Mouse (Mus musculus): ENCODE measurements around the gene Ppp1r3d. TPM values are rescaled to one million over a fixed set of nuclear protein-coding genes. Genes with fewer than 3 reads are reported as not detected.

The Ppp1r3d gene
- polyA plus RNA-seq, 1 experiment from 2014 or later, result 4.1 TPM

GRCm38 (mm10) chr2:178429426-178429825, 15.2 kb upstream of the Ppp1r3d start:
- Histone ChIP-seq H3K9me3 (no peaks in the 10 kb centered on the region), H3K36me3 (no peaks in the 10 kb centered on the region), H3K4me2 (no peak overlapping the region), H3K27me3 (no peaks in the 10 kb centered on the region; the same call in 1 of the 2 replicates), H3K9ac (no peak overlapping the region), H3K4me1 (peaks cover 3% of the 10 kb centered on the region; the same call in 1 of the 2 replicates), H3K27ac (no peak overlapping the region), H3K4me3 (no peak overlapping the region)
- no peak for ATAC-seq (ENCODE audit: borderline replicate concordance, extremely low read depth, low FRiP score, low TSS enrichment)
- 57% methylated on average over 6 of the region's 6 CpGs for WGBS

GRCm38 (mm10) chr2:178428676-178429075, 14.4 kb upstream of the Ppp1r3d start:
- Histone ChIP-seq H3K4me1 (peaks cover 3% of the 10 kb centered on the region; the same call in 1 of the 2 replicates), H3K9me3 (no peaks in the 10 kb centered on the region), H3K36me3 (no peaks in the 10 kb centered on the region), H3K27me3 (no peaks in the 10 kb centered on the region; the same call in 1 of the 2 replicates), H3K4me3 (no peak overlapping the region), H3K27ac (no peak overlapping the region), H3K9ac (no peak overlapping the region), H3K4me2 (no peak overlapping the region)
- no peak for ATAC-seq (ENCODE audit: borderline replicate concordance, extremely low read depth, low FRiP score, low TSS enrichment)
- WGBS, result 75% methylated on average over 4 of the region's 4 CpGs

GRCm38 (mm10) chr2:178428183-178428582, 13.9 kb upstream of the Ppp1r3d start:
- no peak overlapping the region for H3K4me2 ChIP-seq
- H3K4me3 ChIP-seq, result no peak overlapping the region
- H3K36me3 ChIP-seq, result no peaks in the 10 kb centered on the region
- 66% methylated on average over 9 of the region's 9 CpGs for WGBS
- H3K4me1 ChIP-seq, result peaks cover 3% of the 10 kb centered on the region; the same call in 1 of the 2 replicates
- H3K27me3 ChIP-seq, result no peaks in the 10 kb centered on the region; the same call in 1 of the 2 replicates
- no peak overlapping the region for H3K9ac ChIP-seq
- H3K9me3 ChIP-seq, result no peaks in the 10 kb centered on the region
- H3K27ac ChIP-seq, result no peak overlapping the region
- ATAC-seq (ENCODE audit: borderline replicate concordance, extremely low read depth, low FRiP score, low TSS enrichment), result no peak

GRCm38 (mm10) chr2:178427181-178427580, 12.9 kb upstream of the Ppp1r3d start:
- ATAC-seq (ENCODE audit: borderline replicate concordance, extremely low read depth, low FRiP score, low TSS enrichment), result no peak
- Histone ChIP-seq H3K4me3 (no peak overlapping the region), H3K27me3 (no peaks in the 10 kb centered on the region; the same call in 1 of the 2 replicates), H3K9me3 (no peaks in the 10 kb centered on the region), H3K36me3 (no peaks in the 10 kb centered on the region), H3K4me2 (no peak overlapping the region), H3K9ac (no peak overlapping the region), H3K27ac (no peak overlapping the region), H3K4me1 (peaks cover 7% of the 10 kb centered on the region)
- 77% methylated on average over 5 of the region's 5 CpGs for WGBS

- no peaks in the 10 kb centered on the region; the same call in 1 of the 2 replicates for H3K27me3 ChIP-seq
- no peak for ATAC-seq (ENCODE audit: borderline replicate concordance, extremely low read depth, low FRiP score, low TSS enrichment)
- 21% methylated on average over 4 of the region's 4 CpGs for WGBS
- H3K36me3 ChIP-seq, result no peaks in the 10 kb centered on the region
- H3K9me3 ChIP-seq, result no peaks in the 10 kb centered on the region
- H3K4me1 ChIP-seq, result peaks cover 9% of the 10 kb centered on the region; the same call in 1 of the 2 replicates
- H3K27ac ChIP-seq, result no peak overlapping the region
- H3K4me3 ChIP-seq, result no peak overlapping the region
- H3K9ac ChIP-seq, result no peak overlapping the region
- H3K4me2 ChIP-seq, result no peak overlapping the region
Measured at GRCm38 (mm10) chr2:178426229-178426628, 12.0 kb upstream of the Ppp1r3d start.

GRCm38 (mm10) chr2:178423223-178423622, 9.0 kb upstream of the Ppp1r3d start:
- Histone ChIP-seq H3K4me3 (no peak overlapping the region), H3K9me3 (no peaks in the 10 kb centered on the region), H3K4me2 (no peak overlapping the region), H3K27me3 (no peaks in the 10 kb centered on the region; the same call in 1 of the 2 replicates), H3K4me1 (peaks cover 9% of the 10 kb centered on the region; the same call in 1 of the 2 replicates), H3K27ac (no peak overlapping the region), H3K9ac (no peak overlapping the region), H3K36me3 (0 out of 2 replicates have a peak, but pooled peaks cover 2% of the 10 kb centered on the region)
- 55% methylated on average over 5 of the region's 5 CpGs for WGBS
- no peak for ATAC-seq (ENCODE audit: borderline replicate concordance, extremely low read depth, low FRiP score, low TSS enrichment)

GRCm38 (mm10) chr2:178422186-178422585, 7.9 kb upstream of the Ppp1r3d start:
- Histone ChIP-seq H3K36me3 (0 out of 2 replicates have a peak, but pooled peaks cover 6% of the 10 kb centered on the region), H3K27ac (no peak overlapping the region), H3K4me1 (peaks cover 9% of the 10 kb centered on the region; the same call in 1 of the 2 replicates), H3K4me3 (no peak overlapping the region), H3K4me2 (no peak overlapping the region), H3K9me3 (no peaks in the 10 kb centered on the region), H3K9ac (no peak overlapping the region), H3K27me3 (no peaks in the 10 kb centered on the region; the same call in 1 of the 2 replicates)
- no peak for ATAC-seq (ENCODE audit: borderline replicate concordance, extremely low read depth, low FRiP score, low TSS enrichment)
- WGBS, result 23% methylated on average over 3 of the region's 3 CpGs

- peak overlapping the region; percentile 37; the same call in 1 of the 2 replicates for H3K27ac ChIP-seq
- WGBS, result 45% methylated on average over 6 of the region's 6 CpGs
- H3K9ac ChIP-seq, result no peak overlapping the region
- peaks cover 14% of the 10 kb centered on the region; the same call in 1 of the 2 replicates for H3K4me1 ChIP-seq
- H3K4me2 ChIP-seq, result no peak overlapping the region
- no peaks in the 10 kb centered on the region for H3K27me3 ChIP-seq
- H3K36me3 ChIP-seq, result 0 out of 2 replicates have a peak, but pooled peaks cover 6% of the 10 kb centered on the region
- no peak overlapping the region for H3K4me3 ChIP-seq
- ATAC-seq (ENCODE audit: borderline replicate concordance, extremely low read depth, low FRiP score, low TSS enrichment), result peak; percentile 53; the same call in 1 of the 2 replicates
- H3K9me3 ChIP-seq, result no peaks in the 10 kb centered on the region
Measured at GRCm38 (mm10) chr2:178421603-178422002, 7.3 kb upstream of the Ppp1r3d start.

- no peaks in the 10 kb centered on the region for H3K27me3 ChIP-seq
- no peak overlapping the region for H3K4me2 ChIP-seq
- 0 out of 2 replicates have a peak, but pooled peaks cover 6% of the 10 kb centered on the region for H3K36me3 ChIP-seq
- H3K4me3 ChIP-seq, result no peak overlapping the region
- WGBS, result 72% methylated on average over 9 of the region's 9 CpGs
- no peak for ATAC-seq (ENCODE audit: borderline replicate concordance, extremely low read depth, low FRiP score, low TSS enrichment)
- peaks cover 21% of the 10 kb centered on the region for H3K4me1 ChIP-seq
- no peak overlapping the region for H3K27ac ChIP-seq
- no peaks in the 10 kb centered on the region for H3K9me3 ChIP-seq
- no peak overlapping the region for H3K9ac ChIP-seq
Measured at GRCm38 (mm10) chr2:178420576-178420975, 6.3 kb upstream of the Ppp1r3d start.

GRCm38 (mm10) chr2:178416970-178417369, 2.7 kb upstream of the Ppp1r3d start:
- Histone ChIP-seq H3K36me3 (0 out of 2 replicates have a peak, but pooled peaks cover 6% of the 10 kb centered on the region), H3K4me3 (no peak overlapping the region), H3K4me1 (peaks cover 42% of the 10 kb centered on the region), H3K9ac (no peak overlapping the region), H3K27me3 (peaks cover 16% of the 10 kb centered on the region), H3K9me3 (no peaks in the 10 kb centered on the region), H3K27ac (no peak overlapping the region), H3K4me2 (no peak overlapping the region)
- WGBS, result 80% methylated on average over 4 of the region's 4 CpGs
- ATAC-seq (ENCODE audit: borderline replicate concordance, extremely low read depth, low FRiP score, low TSS enrichment), result no peak

- Histone ChIP-seq H3K27ac (0 out of 2 replicates have a peak overlapping the region, but pooled peaks have one; percentile 18), H3K27me3 (peaks cover 21% of the 10 kb centered on the region), H3K9me3 (no peaks in the 10 kb centered on the region), H3K4me1 (peaks cover 46% of the 10 kb centered on the region), H3K4me3 (no peak overlapping the region), H3K36me3 (0 out of 2 replicates have a peak, but pooled peaks cover 6% of the 10 kb centered on the region), H3K4me2 (no peak overlapping the region), H3K9ac (no peak overlapping the region)
- ATAC-seq (ENCODE audit: borderline replicate concordance, extremely low read depth, low FRiP score, low TSS enrichment), result no peak
- WGBS, result 45% methylated on average over 13 of the region's 13 CpGs
Measured at GRCm38 (mm10) chr2:178416427-178416826, 2.2 kb upstream of the Ppp1r3d start.

GRCm38 (mm10) chr2:178415150-178415448, 827 bp upstream of the Ppp1r3d start:
- no peak overlapping the region for H3K9ac ChIP-seq
- ATAC-seq (ENCODE audit: borderline replicate concordance, extremely low read depth, low FRiP score, low TSS enrichment), result no peak

More at GRCm38 (mm10) chr2:178415150-178415448, 827 bp upstream of the Ppp1r3d start:
- WGBS, result 22% methylated on average over 3 of the region's 3 CpGs
- H3K27me3 ChIP-seq, result peaks cover 22% of the 10 kb centered on the region
- no peak overlapping the region for H3K27ac ChIP-seq
- peak overlapping the region; percentile 79 for H3K4me2 ChIP-seq
- peak overlapping the region; percentile 54 for H3K4me3 ChIP-seq
- peaks cover 49% of the 10 kb centered on the region for H3K4me1 ChIP-seq
- 0 out of 2 replicates have a peak, but pooled peaks cover 6% of the 10 kb centered on the region for H3K36me3 ChIP-seq
- no peaks in the 10 kb centered on the region for H3K9me3 ChIP-seq

All from lung, embryonic 15.5 days (tissue).